Mouse (Mus musculus) macrophage (primary cell): Measurements from ENCODE around the gene Ubr4. TPM values are rescaled to one million over a fixed set of nuclear protein-coding genes. Genes with fewer than 3 reads are reported as not detected.

ENCODE experiments used
- H3K27ac ChIP-seq: fragments of 350-480 bp; formaldehyde crosslinking; 2 replicates; pipeline ENCODE4 v1.9.0; 2021
- H3K36me3 ChIP-seq: fragments of 350-480 bp; formaldehyde crosslinking; 2 replicates; pipeline ENCODE4 v1.9.0; 2021; ENCODE audit errors: inconsistent target
- H3K4me3 ChIP-seq: fragments of 350-480 bp; formaldehyde crosslinking; 2 replicates; pipeline ENCODE4 v1.9.0; 2021; ENCODE audit errors: inconsistent target
- H3K79me2 ChIP-seq: fragments of 350-480 bp; formaldehyde crosslinking; 2 replicates; pipeline ENCODE4 v1.9.0; 2021; ENCODE audit errors: inconsistent target
- WGBS: methylation state at CpG from one replicate; pipeline ENCODE4 v1.1.7; 2026; ENCODE audit warnings: inconsistent platforms; ENCODE audit not compliant: missing documents; 5-methylcytosine and 5-hydroxymethylcytosine counted together
- polyA plus RNA-seq: library from polyadenylated mRNA; stranded (reverse); fragments of 250-400 nt; gene quantifications from 3 replicates; pipeline ENCODE4 v1.2.4, GENCODE M21; 2018; ENCODE audit warnings: inconsistent platforms

Gene Ubr4
- polyA plus RNA-seq, 1 experiment from 2014 or later, result 123 TPM

- 23% methylated on average over 15 of the region's 15 CpGs for WGBS
- H3K79me2 ChIP-seq, result no peaks in the 10 kb centered on the region
- no peak overlapping the region for H3K4me3 ChIP-seq
- H3K27ac ChIP-seq, result no peak overlapping the region
- H3K36me3 ChIP-seq, result peaks cover 94% of the 10 kb centered on the region
Observed at GRCm38 (mm10) chr4:139430176-139430575, 77.8 kb downstream of the Ubr4 start.

GRCm38 (mm10) chr4:139430891-139431290, 78.5 kb downstream of the Ubr4 start:
- no peak overlapping the region for H3K4me3 ChIP-seq

GRCm38 (mm10) chr4:139432966-139433765, 80.8 kb downstream of the Ubr4 start:
- H3K27ac ChIP-seq, result no peak overlapping the region
- H3K36me3 ChIP-seq, result peaks cover 94% of the 10 kb centered on the region
- WGBS, result 93% methylated on average over 15 of the region's 15 CpGs

More at GRCm38 (mm10) chr4:139430891-139431290, 78.5 kb downstream of the Ubr4 start:
- no peak overlapping the region for H3K27ac ChIP-seq
- WGBS, result 81% methylated on average over 4 of the region's 4 CpGs
- H3K36me3 ChIP-seq, result peaks cover 94% of the 10 kb centered on the region
- H3K79me2 ChIP-seq, result no peaks in the 10 kb centered on the region

GRCm38 (mm10) chr4:139441244-139441643, 88.8 kb downstream of the Ubr4 start:
- H3K79me2 ChIP-seq, result no peaks in the 10 kb centered on the region
- H3K36me3 ChIP-seq, result peaks cover 99% of the 10 kb centered on the region
- no peak overlapping the region for H3K4me3 ChIP-seq
- no peak overlapping the region for H3K27ac ChIP-seq
- WGBS, result 95% methylated on average over 5 of the region's 5 CpGs

More at GRCm38 (mm10) chr4:139432966-139433765, 80.8 kb downstream of the Ubr4 start:
- H3K4me3 ChIP-seq, result no peak overlapping the region
- H3K79me2 ChIP-seq, result no peaks in the 10 kb centered on the region

GRCm38 (mm10) chr4:139441806-139442205, 89.4 kb downstream of the Ubr4 start:
- no peak overlapping the region for H3K4me3 ChIP-seq
- 81% methylated on average over 4 of the region's 4 CpGs for WGBS
- H3K36me3 ChIP-seq, result peaks cover 99% of the 10 kb centered on the region
- no peaks in the 10 kb centered on the region for H3K79me2 ChIP-seq
- no peak overlapping the region for H3K27ac ChIP-seq

DNA sequence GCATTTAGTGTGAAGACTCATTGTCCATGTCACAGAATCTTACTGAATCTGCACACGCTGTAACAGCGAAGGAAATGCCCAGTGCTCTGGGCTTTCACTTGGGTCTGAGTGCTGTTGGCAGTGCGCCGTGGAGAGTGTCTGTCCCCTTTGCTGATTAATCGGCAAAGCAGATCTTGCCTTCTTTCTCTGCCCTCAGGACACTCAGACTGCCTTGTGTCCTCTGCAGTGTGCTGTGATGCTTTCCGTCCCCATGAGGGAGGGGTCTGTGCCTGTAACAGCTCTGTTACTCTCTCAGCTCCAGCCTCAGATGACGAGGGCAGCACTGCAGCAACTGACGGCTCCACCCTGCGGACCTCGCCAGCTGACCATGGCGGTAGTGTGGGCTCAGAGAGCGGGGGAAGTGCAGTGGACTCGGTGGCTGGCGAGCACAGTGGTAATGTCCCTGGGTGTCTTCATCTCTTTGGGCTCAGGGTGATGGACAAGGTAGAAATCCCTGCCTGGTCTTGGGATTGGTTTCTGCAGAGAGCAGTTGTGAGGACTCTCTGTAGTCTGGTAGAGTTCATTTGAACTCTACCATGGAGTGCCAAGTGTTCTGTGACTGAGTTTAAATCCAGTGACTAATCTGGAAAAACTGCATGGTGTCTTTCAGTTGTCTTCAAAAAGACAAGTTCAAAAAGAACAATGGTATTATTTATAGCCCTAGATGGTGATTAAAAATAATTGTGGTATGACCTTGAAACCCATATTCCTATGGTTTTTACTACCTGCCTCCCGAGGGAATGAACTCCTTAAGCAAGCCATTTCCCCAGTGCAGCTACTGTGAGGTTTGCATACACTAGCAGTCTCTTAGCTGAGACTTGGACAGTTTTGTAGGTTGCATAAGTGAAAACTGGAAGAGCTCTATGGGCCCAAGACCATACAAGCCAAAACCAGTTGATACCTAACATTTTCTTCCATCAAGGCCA, 90.3 kb downstream of the Ubr4 start:
- peaks cover 99% of the 10 kb centered on the region for H3K36me3 ChIP-seq
- WGBS, result 89% methylated on average over 12 of the region's 15 CpGs
- no peak overlapping the region for H3K27ac ChIP-seq
- no peaks in the 10 kb centered on the region for H3K79me2 ChIP-seq
- no peak overlapping the region for H3K4me3 ChIP-seq

GRCm38 (mm10) chr4:139444315-139444714, 91.9 kb downstream of the Ubr4 start:
- 92% methylated on average over 10 of the region's 10 CpGs for WGBS
- H3K79me2 ChIP-seq, result no peaks in the 10 kb centered on the region
- peaks cover 99% of the 10 kb centered on the region for H3K36me3 ChIP-seq
- H3K4me3 ChIP-seq, result no peak overlapping the region
- H3K27ac ChIP-seq, result no peak overlapping the region

GRCm38 (mm10) chr4:139446176-139446575, 93.8 kb downstream of the Ubr4 start:
- Histone ChIP-seq H3K36me3 (peaks cover 99% of the 10 kb centered on the region), H3K79me2 (no peaks in the 10 kb centered on the region)

GRCm38 (mm10) chr4:139446731-139447675, 94.6 kb downstream of the Ubr4 start:
- Histone ChIP-seq H3K79me2 (no peaks in the 10 kb centered on the region), H3K4me3 (no peak overlapping the region), H3K36me3 (peaks cover 99% of the 10 kb centered on the region), H3K27ac (no peak overlapping the region)
- 91% methylated on average over 11 of the region's 11 CpGs for WGBS

More at GRCm38 (mm10) chr4:139446176-139446575, 93.8 kb downstream of the Ubr4 start:
- 91% methylated on average over 2 of the region's 2 CpGs for WGBS
- Histone ChIP-seq H3K27ac (no peak overlapping the region), H3K4me3 (no peak overlapping the region)

- H3K4me3 ChIP-seq, result no peak overlapping the region
- H3K79me2 ChIP-seq, result no peaks in the 10 kb centered on the region
- peaks cover 99% of the 10 kb centered on the region for H3K36me3 ChIP-seq
- H3K27ac ChIP-seq, result no peak overlapping the region
- WGBS, result 97% methylated on average over 8 of the region's 8 CpGs
Observed at GRCm38 (mm10) chr4:139452944-139453700, 100.7 kb downstream of the Ubr4 start.

DNA sequence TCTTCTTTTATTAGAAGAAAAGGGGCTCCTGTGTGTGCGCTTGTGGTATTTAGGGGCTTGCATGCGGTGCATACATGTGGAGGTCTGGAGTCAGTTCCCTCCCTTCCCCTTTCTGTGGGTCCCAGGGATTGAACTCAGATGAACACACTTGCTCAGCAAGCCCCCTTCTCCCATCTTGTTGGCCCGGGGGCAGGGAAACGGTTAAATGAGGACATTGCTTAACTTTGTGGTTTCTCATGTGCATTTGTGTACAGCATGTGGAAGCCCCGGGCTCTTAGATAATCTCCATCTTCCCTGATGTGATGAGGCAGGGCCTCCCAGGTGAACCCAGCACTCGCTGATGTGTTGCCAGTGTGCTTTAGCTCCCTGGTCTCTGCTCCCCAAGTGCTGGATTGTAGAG, 101.9 kb downstream of the Ubr4 start:
- Histone ChIP-seq H3K4me3 (no peak overlapping the region), H3K79me2 (no peaks in the 10 kb centered on the region), H3K36me3 (peaks cover 99% of the 10 kb centered on the region), H3K27ac (no peak overlapping the region)
- 37% methylated on average over 6 of the region's 6 CpGs for WGBS

DNA sequence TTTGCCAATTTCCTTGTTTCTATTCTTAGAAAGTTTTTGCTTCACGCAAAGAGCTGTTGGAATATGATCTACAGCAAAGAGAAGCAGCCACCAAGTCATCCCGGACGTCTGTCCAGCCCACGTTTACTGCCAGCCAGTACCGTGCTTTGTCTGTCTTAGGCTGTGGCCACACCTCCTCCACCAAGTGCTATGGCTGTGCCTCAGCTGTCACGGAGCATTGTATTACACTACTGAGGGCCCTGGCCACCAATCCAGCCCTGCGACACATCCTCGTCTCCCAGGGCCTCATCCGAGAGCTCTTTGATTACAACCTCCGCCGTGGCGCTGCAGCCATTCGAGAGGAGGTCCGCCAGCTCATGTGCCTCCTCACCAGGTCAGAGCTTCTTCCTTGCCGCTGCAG, 107.6 kb downstream of the Ubr4 start:
- no peak overlapping the region for H3K4me3 ChIP-seq
- H3K36me3 ChIP-seq, result peaks cover 99% of the 10 kb centered on the region
- 92% methylated on average over 15 of the region's 15 CpGs for WGBS

GRCm38 (mm10) chr4:139464163-139464562, 111.8 kb downstream of the Ubr4 start:
- no peaks in the 10 kb centered on the region for H3K79me2 ChIP-seq
- WGBS, result 94% methylated on average over 12 of the region's 12 CpGs
- no peak overlapping the region for H3K27ac ChIP-seq
- peaks cover 100% of the 10 kb centered on the region for H3K36me3 ChIP-seq
- H3K4me3 ChIP-seq, result no peak overlapping the region

More for the DNA sequence above, 107.6 kb downstream of the Ubr4 start:
- no peaks in the 10 kb centered on the region for H3K79me2 ChIP-seq
- no peak overlapping the region for H3K27ac ChIP-seq
